8 mouse cellular contexts compared by ENCODE assay signal in the genomic region with DNA sequence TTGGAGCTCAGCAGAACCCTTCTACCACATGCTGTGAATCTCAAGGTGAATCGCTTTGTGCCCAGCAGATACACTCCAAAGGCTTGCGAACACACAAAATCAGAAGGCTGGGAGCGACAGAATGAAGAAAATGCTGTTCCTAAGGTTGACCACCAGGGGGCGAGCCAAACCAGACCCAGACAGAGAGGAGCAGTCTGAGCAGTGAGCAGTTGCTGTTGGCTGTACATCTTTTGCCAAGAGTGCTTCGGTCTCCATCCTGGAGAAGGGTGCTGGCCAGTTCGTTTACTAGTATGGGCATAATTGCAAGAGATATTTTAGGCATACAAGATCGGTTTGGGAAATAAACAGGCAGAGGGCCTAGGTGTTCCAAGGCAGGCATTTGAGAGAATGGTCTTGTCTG. TPM values are rescaled to one million over a fixed set of nuclear protein-coding genes. Genes with fewer than 3 reads are reported as not detected.
A peak's percentile ranks its signal among the peaks of the same experiment; 100 is the strongest.
DNase-seq lines count a peak whose midpoint lies in the region; ATAC-seq and TF ChIP-seq lines count a peak whose summit lies in the region.

No protein-coding gene starts in this region.

- DNase-seq in kidney, adult 18-20 months: peak; percentile 25
- DNase-seq in cerebellum, adult 18-20 months: peak; percentile 32 to 46
- peak; percentile 17 for DNase-seq in lung, adult 2 months
- DNase-seq in ovary, postnatal 10 days (ENCODE audit: low spot score): peak; percentile 2
- peak; percentile 6 to 23 for DNase-seq in thymus, postnatal 10 days (ENCODE audit: low spot score in 2 of 2)

- H3K36me3 ChIP-seq in kidney, embryonic 14.5 days (ENCODE audit: control insufficient read depth, insufficient read depth, low read length): no peaks in the 10 kb centered on the region
- H3K36me3 ChIP-seq in kidney, embryonic 16.5 days (ENCODE audit: insufficient read depth, low read length): no peaks in the 10 kb centered on the region

- H3K4me2 ChIP-seq in kidney, embryonic 14.5 days (replicated peaks; ENCODE audit: low read depth, low read length): no peak overlapping the region
- H3K4me2 ChIP-seq in kidney, embryonic 16.5 days (replicated peaks; ENCODE audit: low read depth, low read length): no peak overlapping the region

- ATAC-seq in kidney, embryonic 14.5 days (ENCODE audit: low FRiP score, low TSS enrichment): no peak
- peak; percentile 92 for ATAC-seq in frontal cortex, adult (ENCODE audit: low TSS enrichment)
- ATAC-seq in kidney, embryonic 16.5 days (ENCODE audit: low FRiP score, low TSS enrichment): peak; percentile 61; the same call in 1 of the 2 replicates

- TF ChIP-seq POLR2A in lung, adult 2 months (IDR thresholded peaks at IDR 0.05; ENCODE audit: borderline replicate concordance, extremely low read depth, low read depth, low read length): no peak

- no peak overlapping the region for H3K4me3 ChIP-seq in kidney, embryonic 14.5 days (ENCODE audit: low read length)
- no peak overlapping the region for H3K4me3 ChIP-seq in kidney, embryonic 16.5 days (ENCODE audit: low read length)
- no peak overlapping the region for H3K4me3 ChIP-seq in lung, adult 2 months (replicated peaks; ENCODE audit: extremely low read depth, low read depth, low read length)

- WGBS in kidney, embryonic 14.5 days: 36% methylated on average over 7 of the region's 7 CpGs
- WGBS in kidney, embryonic 16.5 days: 33% methylated on average over 7 of the region's 7 CpGs
- 34% methylated on average over 7 of the region's 7 CpGs for WGBS in lung, adult 2 months

- no peak overlapping the region for H3K27ac ChIP-seq in kidney, embryonic 14.5 days (ENCODE audit: low read depth, low read length)
- no peak overlapping the region for H3K27ac ChIP-seq in kidney, embryonic 16.5 days (ENCODE audit: low read length)

- no peaks in the 10 kb centered on the region for H3K4me1 ChIP-seq in kidney, embryonic 14.5 days (ENCODE audit: control insufficient read depth, insufficient read depth, low read length)
- no peaks in the 10 kb centered on the region for H3K4me1 ChIP-seq in kidney, embryonic 16.5 days (ENCODE audit: insufficient read depth, low read length)
- no peaks in the 10 kb centered on the region for H3K4me1 ChIP-seq in lung, adult 2 months (ENCODE audit: control insufficient read depth, insufficient read depth, low read length)

- TF ChIP-seq CTCF in lung, adult 2 months (IDR thresholded peaks at IDR 0.05; ENCODE audit: insufficient read depth, low read length): peak; percentile 82

- no peaks in the 10 kb centered on the region for H3K9me3 ChIP-seq in kidney, embryonic 14.5 days (ENCODE audit: control insufficient read depth, low read length)
- H3K9me3 ChIP-seq in kidney, embryonic 16.5 days (ENCODE audit: low read length): no peaks in the 10 kb centered on the region

- no peak overlapping the region for H3K9ac ChIP-seq in kidney, embryonic 14.5 days (ENCODE audit: low read depth, low read length)
- no peak overlapping the region for H3K9ac ChIP-seq in kidney, embryonic 16.5 days (replicated peaks; ENCODE audit: low read length)

- H3K27me3 ChIP-seq in kidney, embryonic 14.5 days (ENCODE audit: control insufficient read depth, insufficient read depth, low read length): no peaks in the 10 kb centered on the region
- no peaks in the 10 kb centered on the region; the same call in 1 of the 2 replicates for H3K27me3 ChIP-seq in kidney, embryonic 16.5 days (ENCODE audit: insufficient read depth, low read length)

RNA-seq across cellular contexts. Expression of gene Trpc5os, which starts 52.9 kb away (rescaled TPM):
- not detected in 2 replicates for polyA plus RNA-seq in kidney, embryonic 14.5 days (2014; fragmentation: Nextera tagmentation; extraction: Ambion mirVana)
- not detected in 2 replicates for polyA plus RNA-seq in kidney, embryonic 16.5 days (2015; fragmentation: Nextera tagmentation; extraction: Ambion mirVana)
- polyA plus RNA-seq in lung, adult 2 months (2012; rRNA removed): not detected in 2 replicates
